Mouse (Mus musculus) embryonic facial prominence, embryonic 15.5 days (tissue): ENCODE data around the gene Otof. TPM values are rescaled to one million over a fixed set of nuclear protein-coding genes. Genes with fewer than 3 reads are reported as not detected.

ENCODE experiments used
- ATAC-seq: fragments of 200-750 bp; cut with Nextera tagmentation; 2 replicates; pipeline ENCODE4 v1.8.0; 2017; ENCODE audit warnings: low read depth, moderate TSS enrichment; ENCODE audit not compliant: insufficient number of reproducible peaks, low FRiP score, low TSS enrichment
- H3K27ac ChIP-seq: fragments of 300-500 bp; sonication (generic); replicated peaks from 2 replicates; pipeline ENCODE4 v1.5.1; 2015; ENCODE audit warnings: mild to moderate bottlenecking, inconsistent platforms
- H3K27me3 ChIP-seq: fragments of 300-500 bp; sonication (generic); 2 replicates; pipeline ENCODE4 v1.6.1; 2015; ENCODE audit warnings: inconsistent platforms
- H3K36me3 ChIP-seq: fragments of 300-500 bp; sonication (generic); 2 replicates; pipeline ENCODE4 v1.6.1; 2015; ENCODE audit warnings: mild to moderate bottlenecking, inconsistent platforms
- H3K4me1 ChIP-seq: fragments of 300-500 bp; sonication (generic); 2 replicates; pipeline ENCODE4 v1.6.1; 2015; ENCODE audit warnings: inconsistent platforms
- H3K4me2 ChIP-seq: fragments of 300-500 bp; sonication (generic); replicated peaks from 2 replicates; pipeline ENCODE4 v1.6.1; 2015; ENCODE audit warnings: mild to moderate bottlenecking, inconsistent platforms
- H3K4me3 ChIP-seq: fragments of 300-500 bp; sonication (generic); replicated peaks from 2 replicates; pipeline ENCODE4 v1.5.1; 2015; ENCODE audit warnings: mild to moderate bottlenecking, inconsistent platforms
- H3K9ac ChIP-seq: fragments of 300-500 bp; sonication (generic); 2 replicates; pipeline ENCODE4 v1.6.1; 2015; ENCODE audit warnings: inconsistent platforms
- H3K9me3 ChIP-seq: fragments of 300-500 bp; sonication (generic); replicated peaks from 2 replicates; pipeline ENCODE4 v1.6.1; 2016; ENCODE audit warnings: inconsistent platforms
- WGBS: fragments of 180-500 bp; shearing (Covaris S2); methylation state at CpG from one replicate; pipeline ENCODE4 v1.1.7; 2015; 5-methylcytosine and 5-hydroxymethylcytosine counted together
- polyA plus RNA-seq: library from polyadenylated mRNA; unstranded; fragments of >200 nt; fragmentation: Nextera tagmentation; extraction: Ambion mirVana; gene quantifications from 2 replicates; pipeline ENCODE4 v1.2.1, GENCODE M21; 2015

Otof gene
- polyA plus RNA-seq, 1 experiment from 2014 or later = 1.2 TPM

DNA sequence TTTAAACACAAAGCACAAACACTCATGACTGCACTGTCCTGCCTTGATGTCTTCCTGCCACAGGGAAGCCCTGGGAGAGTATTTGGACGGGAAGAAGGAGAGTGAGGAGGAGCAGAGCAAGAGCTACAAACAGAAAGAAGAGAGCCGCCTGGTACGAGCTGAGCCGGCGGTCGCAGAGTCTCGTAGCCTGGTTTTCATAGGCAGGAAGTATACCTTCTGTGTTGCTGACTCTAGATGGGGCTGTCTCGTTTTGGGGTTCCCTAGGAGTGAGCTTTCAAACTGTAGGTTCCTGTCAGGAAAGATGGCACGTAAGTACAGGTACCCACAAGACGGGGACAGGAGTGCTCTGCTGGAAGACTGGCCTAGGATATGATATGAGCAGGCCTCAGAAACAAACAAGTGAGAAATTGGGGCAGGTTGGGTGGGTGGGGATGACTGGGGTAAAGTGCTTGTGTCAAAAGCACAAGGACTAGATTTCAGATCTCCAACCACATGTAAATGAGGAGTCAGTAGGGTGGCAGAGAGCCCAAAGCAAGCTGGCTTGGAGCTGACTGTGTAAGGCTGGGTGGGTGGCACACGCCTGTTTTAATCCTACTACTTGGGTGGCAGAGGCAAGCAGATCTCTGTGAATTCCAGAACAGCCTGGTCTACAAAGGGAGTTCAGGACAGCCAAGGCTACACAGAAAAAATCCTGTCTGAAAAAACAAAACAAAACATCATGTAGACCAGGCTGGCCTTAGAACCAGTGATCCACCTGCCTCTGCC is 119.9 kb downstream of the Otof start:
- Histone ChIP-seq H3K4me1 (peaks cover 13% of the 10 kb centered on the region), H3K36me3 (no peaks in the 10 kb centered on the region), H3K27ac (no peak overlapping the region), H3K9ac (no peak overlapping the region), H3K4me3 (no peak overlapping the region), H3K4me2 (no peak overlapping the region), H3K9me3 (no peaks in the 10 kb centered on the region), H3K27me3 (no peaks in the 10 kb centered on the region)
- 71% methylated on average over 11 of the region's 11 CpGs for WGBS
- no peak for ATAC-seq

DNA sequence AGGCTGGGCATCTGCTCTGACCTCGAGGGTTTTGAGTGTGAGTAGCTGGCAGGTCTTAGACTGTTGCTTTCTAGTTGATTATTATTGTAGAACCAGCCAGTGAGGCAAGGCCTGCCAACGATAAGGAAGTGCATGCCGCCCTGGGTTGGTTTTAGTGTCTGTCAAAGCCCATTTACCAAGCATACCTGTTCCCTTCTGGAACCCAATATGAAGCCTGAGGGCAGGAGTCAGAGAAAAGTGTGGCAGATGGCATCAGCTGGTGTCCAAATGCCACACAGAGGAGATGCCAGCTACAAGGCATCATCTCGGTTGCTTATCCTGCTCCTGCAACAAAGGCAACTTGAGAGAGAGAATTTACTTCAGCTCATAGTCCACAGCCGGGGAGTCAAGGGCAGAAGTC is 120.9 kb downstream of the Otof start:
- Histone ChIP-seq H3K4me1 (peaks cover 13% of the 10 kb centered on the region), H3K9me3 (no peaks in the 10 kb centered on the region), H3K9ac (no peak overlapping the region), H3K27ac (no peak overlapping the region), H3K27me3 (no peaks in the 10 kb centered on the region), H3K4me2 (no peak overlapping the region), H3K4me3 (no peak overlapping the region), H3K36me3 (no peaks in the 10 kb centered on the region)
- WGBS = 79% methylated on average over 5 of the region's 5 CpGs
- no peak for ATAC-seq

Other genes with a start within 250 kb of the Otof start
- 16.0 and 17.5 TPM in 2 replicates for gene Selenoi, start 229.4 kb downstream of the Otof start, polyA plus RNA-seq
- 4.4 and 8.5 TPM in 2 replicates for gene Drc1, start 180.5 kb downstream of the Otof start, polyA plus RNA-seq
- gene 1700001C02Rik, start 4.1 kb upstream of the Otof start, polyA plus RNA-seq = 6.7 and 19.1 TPM in 2 replicates
- 0.29 TPM in 1 of 2 replicates, not detected in the other for gene Cib4, start 83.9 kb upstream of the Otof start, polyA plus RNA-seq
- 0.70 and 1.3 TPM in 2 replicates for gene Kcnk3, start 126.2 kb upstream of the Otof start, polyA plus RNA-seq
- 30.2 and 30.3 TPM in 2 replicates for gene Slc35f6, start 186.0 kb upstream of the Otof start, polyA plus RNA-seq
- 216 and 218 TPM in 2 replicates for gene Cenpa, start 204.8 kb upstream of the Otof start, polyA plus RNA-seq
- 9.8 and 13.9 TPM in 2 replicates for gene Dpysl5, start 249.6 kb upstream of the Otof start, polyA plus RNA-seq